Mouse (Mus musculus) liver, postnatal 0 days (tissue): ENCODE measurements around the gene Strn3. TPM values are rescaled to one million over a fixed set of nuclear protein-coding genes. Genes with fewer than 3 reads are reported as not detected.

Experiments
- ATAC-seq: fragments of 200-750 bp; cut with Nextera tagmentation; 2 replicates; pipeline ENCODE4 v1.8.0; 2017; ENCODE audit warnings: mild to moderate bottlenecking, moderate library complexity
- DNase-seq: peaks from one replicate; pipeline ENCODE4 v3.0.0-alpha.2; 2016
- H3K27ac ChIP-seq: fragments of 300-500 bp; sonication (generic); 2 replicates; pipeline ENCODE4 v1.5.1; 2014; ENCODE audit warnings: antibody characterized with exemption, moderate library complexity, mild to moderate bottlenecking, low read depth
- H3K27me3 ChIP-seq: fragments of 300-500 bp; sonication (generic); 2 replicates; pipeline ENCODE4 v1.6.1; 2014; ENCODE audit warnings: low read length, control low read depth, mixed read lengths; ENCODE audit not compliant: insufficient read depth
- H3K36me3 ChIP-seq: fragments of 300-500 bp; sonication (generic); replicated peaks from 2 replicates; pipeline ENCODE4 v1.6.1; 2014; ENCODE audit warnings: mild to moderate bottlenecking, control low read depth, low read length, moderate library complexity, mixed read lengths; ENCODE audit not compliant: insufficient read depth
- H3K4me1 ChIP-seq: fragments of 300-500 bp; sonication (generic); 2 replicates; pipeline ENCODE4 v1.6.1; 2014; ENCODE audit warnings: antibody characterized with exemption, mild to moderate bottlenecking, control low read depth; ENCODE audit not compliant: insufficient read depth
- H3K4me2 ChIP-seq: fragments of 300-500 bp; sonication (generic); 2 replicates; pipeline ENCODE4 v1.6.1; 2014; ENCODE audit warnings: low read depth, mild to moderate bottlenecking, low read length, moderate library complexity, mixed read lengths
- H3K4me3 ChIP-seq: fragments of 300-500 bp; sonication (generic); 2 replicates; pipeline ENCODE4 v1.5.1; 2014; ENCODE audit warnings: low read depth, low read length
- H3K9ac ChIP-seq: fragments of 300-500 bp; sonication (generic); replicated peaks from 2 replicates; pipeline ENCODE4 v1.6.1; 2014; ENCODE audit warnings: mild to moderate bottlenecking, moderate library complexity
- H3K9me3 ChIP-seq: fragments of 300-500 bp; sonication (generic); 2 replicates; pipeline ENCODE4 v1.6.1; 2016; ENCODE audit warnings: mild to moderate bottlenecking, control low read depth, low read length, mixed read lengths
- CTCF ChIP-seq: sonication (generic); IDR thresholded peaks from 2 replicates; pipeline ENCODE4 v1.5.1; 2016; ENCODE audit warnings: antibody characterized with exemption, low read depth
- EP300 ChIP-seq: IDR thresholded peaks from 2 replicates; pipeline ENCODE4 v1.6.1; 2016; ENCODE audit warnings: antibody characterized with exemption, low read depth, mild to moderate bottlenecking
- WGBS: fragments of 180-500 bp; shearing (Covaris S2); extraction: QIAGEN DNeasy Blood & Tissue Kit; methylation state at CpG from one replicate; pipeline ENCODE4 v1.1.7; 2014; ENCODE audit not compliant: insufficient replicate concordance; 5-methylcytosine and 5-hydroxymethylcytosine counted together
- polyA plus RNA-seq: library from polyadenylated mRNA; unstranded; fragments of >200 nt; fragmentation: Nextera tagmentation; extraction: Ambion mirVana; gene quantifications from 2 replicates; pipeline ENCODE4 v1.2.1, GENCODE M21; 2015

Gene Strn3
- polyA plus RNA-seq, 1 experiment from 2014 or later: 11.5 TPM

DNA sequence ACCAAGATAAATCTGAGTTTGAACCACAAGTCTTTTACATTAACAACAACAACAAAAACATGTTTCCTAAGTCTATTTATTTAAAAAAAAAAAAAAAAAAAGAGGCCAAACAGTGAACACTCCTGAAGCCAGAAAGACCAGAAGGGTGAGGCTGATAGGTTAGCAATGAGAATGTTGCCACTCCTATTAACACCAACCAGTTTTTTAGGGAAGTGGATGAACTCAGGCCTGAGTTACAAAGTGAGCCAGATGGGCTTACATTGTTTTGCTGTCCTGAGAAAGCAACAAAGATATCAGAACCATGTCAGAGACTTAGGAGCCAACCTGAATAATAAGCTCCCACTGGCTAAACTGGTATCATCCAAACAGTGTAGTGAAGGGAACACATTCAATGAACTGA lies 71.1 kb downstream of the Strn3 start:
- ATAC-seq: no peak
- H3K27me3 ChIP-seq: no peaks in the 10 kb centered on the region
- no peak overlapping the region for H3K9ac ChIP-seq
- TF ChIP-seq EP300 (no peak), CTCF (no peak)
- no peaks in the 10 kb centered on the region for H3K9me3 ChIP-seq
- no peaks in the 10 kb centered on the region for H3K4me1 ChIP-seq
- DNase-seq: no peak
- no peak overlapping the region for H3K4me3 ChIP-seq
- H3K36me3 ChIP-seq: peaks cover 32% of the 10 kb centered on the region
- H3K27ac ChIP-seq: no peak overlapping the region
- no peak overlapping the region for H3K4me2 ChIP-seq

- Histone ChIP-seq H3K36me3 (peaks cover 20% of the 10 kb centered on the region), H3K4me1 (no peaks in the 10 kb centered on the region; the same call in 1 of the 2 replicates), H3K9ac (no peak overlapping the region), H3K4me3 (no peak overlapping the region), H3K27me3 (no peaks in the 10 kb centered on the region), H3K9me3 (no peaks in the 10 kb centered on the region), H3K4me2 (no peak overlapping the region), H3K27ac (peak overlapping the region; percentile 22; the same call in 1 of the 2 replicates)
- no peak for TF ChIP-seq CTCF
- no peak for TF ChIP-seq EP300
- peak; percentile 82 for ATAC-seq
- WGBS: 69% methylated on average over 5 of the region's 5 CpGs
- no peak for DNase-seq
Observed at GRCm38 (mm10) chr12:51612361-51612760, 79.3 kb downstream of the Strn3 start.

GRCm38 (mm10) chr12:51606138-51606537 lies 85.6 kb downstream of the Strn3 start:
- no peak for DNase-seq
- H3K4me2 ChIP-seq: no peak overlapping the region
- no peak overlapping the region for H3K27ac ChIP-seq
- H3K4me3 ChIP-seq: no peak overlapping the region
- no peaks in the 10 kb centered on the region for H3K9me3 ChIP-seq
- no peaks in the 10 kb centered on the region for H3K4me1 ChIP-seq
- 76% methylated on average over 4 of the region's 4 CpGs for WGBS
- H3K9ac ChIP-seq: no peak overlapping the region
- ATAC-seq: no peak
- H3K36me3 ChIP-seq: peaks cover 14% of the 10 kb centered on the region
- H3K27me3 ChIP-seq: no peaks in the 10 kb centered on the region
- TF ChIP-seq EP300: no peak
- no peak for TF ChIP-seq CTCF

DNA sequence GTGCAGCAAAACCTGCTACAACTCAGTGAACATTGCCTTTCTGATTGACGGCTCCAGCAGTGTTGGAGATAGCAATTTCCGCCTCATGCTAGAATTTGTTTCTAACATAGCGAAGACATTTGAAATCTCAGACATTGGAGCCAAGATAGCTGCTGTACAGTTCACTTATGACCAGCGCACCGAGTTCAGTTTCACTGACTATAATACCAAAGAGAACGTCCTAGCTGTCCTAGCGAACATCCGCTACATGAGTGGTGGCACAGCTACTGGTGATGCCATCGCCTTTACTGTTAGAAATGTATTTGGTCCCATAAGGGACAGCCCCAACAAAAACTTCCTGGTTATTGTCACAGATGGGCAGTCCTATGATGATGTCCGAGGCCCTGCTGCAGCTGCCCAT lies 88.4 kb downstream of the Strn3 start:
- Histone ChIP-seq H3K4me1 (no peaks in the 10 kb centered on the region), H3K27ac (no peak overlapping the region), H3K36me3 (peaks cover 7% of the 10 kb centered on the region; the same call in 1 of the 2 replicates), H3K4me2 (no peak overlapping the region), H3K4me3 (no peak overlapping the region), H3K9ac (no peak overlapping the region), H3K27me3 (no peaks in the 10 kb centered on the region), H3K9me3 (no peaks in the 10 kb centered on the region)
- ATAC-seq (no peak), DNase-seq (no peak)
- TF ChIP-seq EP300 (no peak), CTCF (no peak)
- WGBS: 88% methylated on average over 10 of the region's 10 CpGs

DNA sequence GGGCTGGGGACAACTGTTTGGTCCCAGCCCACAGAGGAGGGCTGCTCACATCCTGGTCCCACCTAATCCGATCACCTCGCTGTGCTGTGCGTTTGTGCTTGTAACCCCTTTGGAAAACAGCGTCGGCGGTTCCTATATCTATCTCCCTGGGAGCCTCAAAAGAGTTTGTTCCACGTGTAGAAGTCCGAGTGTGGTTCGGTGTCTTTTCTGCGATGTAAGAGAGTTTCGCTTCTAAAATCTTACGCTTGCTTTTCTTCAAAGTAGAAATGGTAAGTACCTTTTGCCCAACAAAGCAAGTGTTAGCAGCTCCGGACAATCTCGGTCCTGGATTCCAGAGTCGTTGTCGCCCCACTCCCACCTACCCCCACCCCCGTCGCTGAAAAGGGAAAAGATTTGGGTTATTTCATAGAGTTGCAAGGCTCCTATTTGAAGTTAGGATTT lies 97.6 kb downstream of the Strn3 start:
- no peaks in the 10 kb centered on the region for H3K9me3 ChIP-seq
- H3K27ac ChIP-seq: no peak overlapping the region
- H3K4me2 ChIP-seq: peak overlapping the region; percentile 83
- ATAC-seq (no peak), DNase-seq (no peak)
- TF ChIP-seq CTCF: no peak
- TF ChIP-seq EP300: no peak
- 4% methylated on average over 18 of the region's 18 CpGs for WGBS
- no peak overlapping the region for H3K9ac ChIP-seq
- H3K4me1 ChIP-seq: peaks cover 15% of the 10 kb centered on the region
- no peaks in the 10 kb centered on the region for H3K36me3 ChIP-seq
- peak overlapping the region; percentile 53 for H3K4me3 ChIP-seq
- H3K27me3 ChIP-seq: peaks cover 59% of the 10 kb centered on the region

DNA sequence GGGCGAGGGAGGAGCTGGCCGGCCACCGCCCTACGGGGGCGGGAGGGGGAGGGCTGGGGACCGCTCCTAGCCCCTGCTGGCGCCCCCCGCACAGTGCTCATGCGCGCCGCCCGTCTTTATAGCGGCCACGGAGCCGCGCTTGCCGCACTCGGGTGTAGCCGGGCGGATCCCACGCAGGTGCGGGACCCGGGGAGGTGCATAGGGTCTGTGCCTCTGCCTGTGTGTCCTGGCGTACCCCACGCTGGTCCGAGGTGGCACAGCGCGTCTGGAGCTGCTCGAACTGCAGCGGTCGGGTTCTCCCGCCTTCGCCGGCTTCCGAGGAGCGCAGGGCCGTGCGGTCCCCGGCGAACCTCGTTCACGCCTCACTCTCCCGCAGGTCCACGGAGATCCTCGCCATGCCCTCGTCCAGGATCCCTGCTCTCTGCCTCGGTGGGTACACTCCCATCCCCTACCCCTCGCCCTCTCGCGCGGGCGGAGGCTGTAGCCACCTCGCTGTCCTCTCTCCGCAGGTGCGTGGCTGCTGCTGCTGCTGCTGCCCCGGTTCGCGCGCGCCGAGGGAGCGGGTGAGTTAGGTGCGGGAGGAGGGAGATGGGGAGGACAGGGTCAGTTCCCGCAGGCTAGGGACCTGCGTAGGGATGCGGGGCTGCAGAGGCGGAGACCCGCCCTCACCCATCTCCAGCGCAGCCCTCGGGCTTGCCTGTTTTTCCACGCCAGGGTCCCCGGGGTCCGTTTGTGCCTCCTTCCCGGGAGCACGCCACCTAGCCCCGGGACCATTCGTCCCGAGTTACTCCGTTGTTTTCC lies 98.3 kb downstream of the Strn3 start, which contains the start of gene Coch:
Gene Coch, plus strand, starts transcription at position 113 of the 801 bp plus-strand sequence.
- under 1% methylated on average over 73 of the region's 79 CpGs for WGBS
- Histone ChIP-seq H3K9me3 (no peaks in the 10 kb centered on the region), H3K4me1 (peaks cover 15% of the 10 kb centered on the region), H3K9ac (peak within 1 kb of the TSS; percentile 16; the same call in 1 of the 2 replicates), H3K27me3 (peaks cover 59% of the 10 kb centered on the region), H3K4me3 (peak within 1 kb of the TSS; percentile 53), H3K27ac (no peak within 1 kb of the TSS), H3K36me3 (no peaks in the 10 kb centered on the region), H3K4me2 (peak within 1 kb of the TSS; percentile 83)
- DNase-seq: peak; percentile 24
- peak; percentile 36; the same call in 1 of the 2 replicates for ATAC-seq
- TF ChIP-seq EP300 (no peak), CTCF (no peak)
